Mouse (Mus musculus) cortical plate, adult 2 months (tissue): ENCODE measurements at regions not wholly inside any gene's neighbourhood (a gene's known extent, or its start where the extent isn't known, plus 50 kb on each side); places are given as distances from the start of the nearest gene placed in this dataset.

Experiments
- CTCF ChIP-seq: fragments of 200-500 bp; IDR thresholded peaks from 2 replicates; pipeline ENCODE4 v1.5.1; 2011; ENCODE audit warnings: mild to moderate bottlenecking, control low read depth, low read length; ENCODE audit not compliant: insufficient read depth; ENCODE audit errors: extremely low read depth
- POLR2A ChIP-seq: fragments of 200-500 bp; IDR thresholded peaks from 2 replicates; pipeline ENCODE4 v1.6.1; 2011; ENCODE audit warnings: mild to moderate bottlenecking, low read length, control low read depth; ENCODE audit not compliant: insufficient read depth; ENCODE audit errors: extremely low read depth

DNA sequence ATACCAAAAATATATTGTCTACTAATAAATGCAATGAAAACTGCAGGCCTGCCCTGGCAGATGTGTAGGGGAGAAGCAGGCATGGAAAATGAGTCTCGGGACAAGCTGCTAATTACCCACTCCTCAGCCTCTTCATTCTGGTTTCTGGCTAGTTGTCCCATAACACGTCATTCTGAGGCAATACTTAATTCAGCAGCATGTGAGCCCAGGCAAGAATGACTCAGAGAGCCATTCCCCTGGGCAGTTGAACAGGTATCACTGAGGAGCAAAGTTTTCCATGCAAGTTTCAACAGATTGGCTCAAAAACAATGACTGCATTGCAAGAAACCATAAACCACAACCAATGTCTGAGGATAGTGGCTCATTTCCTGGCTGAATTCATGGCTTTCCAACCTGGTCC is 97.0 kb upstream of the Otud4 start:
- TF ChIP-seq CTCF, result no peak
- no peak for TF ChIP-seq POLR2A
